Mouse (Mus musculus): ENCODE measurements around the gene 4933415A04Rik.

- no peak for TF ChIP-seq CTCF (IDR thresholded peaks at IDR 0.05; ENCODE audit: borderline replicate concordance, insufficient read depth, low read length)
- no peak for TF ChIP-seq POLR2A (IDR thresholded peaks at IDR 0.05; ENCODE audit: low read depth, low read length)
Observed at GRCm38 (mm10) chr11:43638486-43638885, 51.6 kb downstream of the 4933415A04Rik start.

Measured in embryonic fibroblast, embryonic 13.5 days (primary cell).